Mouse (Mus musculus) common myeloid progenitor, adult 5-6 weeks (primary cell): Measurements from ENCODE around the gene Usp25. TPM values are rescaled to one million over a fixed set of nuclear protein-coding genes. Genes with fewer than 3 reads are reported as not detected.

Experiments used
- ATAC-seq: replicated peaks from 2 replicates; pipeline ENCODE4 v1.8.0; 2016; ENCODE audit warnings: low read depth, mild to moderate bottlenecking, moderate TSS enrichment, inconsistent platforms; ENCODE audit not compliant: poor library complexity, severe bottlenecking
- total RNA-seq: library from RNA; stranded (forward); fragments of 200-1000, 187-1606 nt; gene quantifications from 2 replicates; pipeline ENCODE4 v1.2.3, GENCODE M21; 2017

Gene Usp25
- total RNA-seq, 1 experiment from 2014 or later: 97.4 TPM

DNA sequence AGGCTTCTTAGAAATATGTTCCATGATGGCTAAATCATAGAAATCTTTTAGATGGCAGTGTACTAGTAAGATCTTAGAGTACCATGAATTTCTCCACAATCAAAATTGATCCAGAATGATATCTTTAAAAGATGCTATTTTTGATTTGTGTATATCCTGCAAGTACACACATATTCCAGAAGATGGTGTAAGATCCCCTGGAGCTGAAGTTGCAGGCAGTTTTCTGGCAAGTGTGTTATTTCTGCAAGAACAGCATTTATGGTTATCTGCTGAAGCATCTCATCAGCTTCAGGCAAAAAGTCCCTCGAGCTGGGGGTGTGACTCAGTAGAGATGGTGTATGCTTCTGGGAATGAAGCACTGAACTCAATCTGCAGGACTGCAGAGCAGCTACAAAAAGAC, 112.4 kb downstream of the Usp25 start:
- ATAC-seq: no peak

DNA sequence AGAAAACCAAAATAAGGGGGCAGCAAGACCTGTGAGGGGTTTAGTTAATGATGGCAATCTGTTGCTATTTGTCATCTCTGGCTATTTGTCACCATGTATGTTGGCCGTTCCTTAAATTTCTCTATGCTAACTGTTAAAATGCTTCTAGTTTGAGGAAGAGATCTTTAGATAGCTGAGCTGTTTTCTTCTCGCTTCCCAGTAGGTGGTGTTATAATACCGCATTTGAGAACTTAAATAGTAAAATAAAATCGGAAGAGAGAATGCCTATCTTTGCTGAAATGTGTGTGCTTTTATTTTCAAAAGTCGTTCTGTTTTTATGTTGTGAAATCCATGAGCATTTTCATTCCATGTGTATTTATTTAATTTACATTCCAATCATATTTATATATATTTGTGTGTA, 115.2 kb downstream of the Usp25 start:
- ATAC-seq: peak; percentile 95

DNA sequence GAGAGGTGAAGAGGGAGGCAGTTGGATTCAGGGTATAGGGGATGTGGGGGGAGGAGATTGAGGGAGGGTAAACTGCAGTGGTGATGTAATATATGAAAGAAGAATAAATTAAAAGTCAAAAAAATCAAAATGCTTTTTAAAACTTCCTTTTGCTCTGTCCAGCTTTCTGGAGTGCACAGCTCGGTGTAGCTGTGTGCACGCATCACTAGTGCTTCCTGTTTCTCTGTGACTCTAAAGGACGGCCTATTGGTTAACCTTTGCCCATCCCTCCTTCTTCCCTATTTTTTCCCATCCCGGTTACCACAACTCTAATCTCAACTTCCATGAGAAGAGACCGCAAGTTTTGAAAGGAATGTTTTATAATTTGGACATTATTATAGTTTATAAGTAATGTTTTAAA, 119.5 kb downstream of the Usp25 start:
- ATAC-seq: no peak

DNA sequence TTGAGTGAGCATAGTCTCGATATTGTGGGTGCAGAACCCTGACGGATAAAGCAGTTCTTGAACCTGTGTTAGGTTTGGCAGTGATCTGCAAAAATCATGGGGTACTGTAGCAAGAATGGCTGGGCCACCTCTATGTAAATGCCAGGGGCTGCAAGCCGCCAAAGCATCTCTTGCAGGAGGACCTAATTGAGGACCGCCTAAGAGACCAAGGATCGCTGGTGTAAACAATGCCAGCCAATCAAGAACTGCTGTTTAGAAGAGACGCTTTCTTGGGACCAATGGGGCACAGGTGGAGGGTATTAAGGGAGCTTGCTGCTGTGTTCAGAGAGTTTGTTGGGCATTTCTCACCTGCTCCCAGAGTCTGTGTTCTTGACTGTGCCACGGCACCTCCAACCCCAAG, 127.1 kb downstream of the Usp25 start:
- no peak for ATAC-seq

DNA sequence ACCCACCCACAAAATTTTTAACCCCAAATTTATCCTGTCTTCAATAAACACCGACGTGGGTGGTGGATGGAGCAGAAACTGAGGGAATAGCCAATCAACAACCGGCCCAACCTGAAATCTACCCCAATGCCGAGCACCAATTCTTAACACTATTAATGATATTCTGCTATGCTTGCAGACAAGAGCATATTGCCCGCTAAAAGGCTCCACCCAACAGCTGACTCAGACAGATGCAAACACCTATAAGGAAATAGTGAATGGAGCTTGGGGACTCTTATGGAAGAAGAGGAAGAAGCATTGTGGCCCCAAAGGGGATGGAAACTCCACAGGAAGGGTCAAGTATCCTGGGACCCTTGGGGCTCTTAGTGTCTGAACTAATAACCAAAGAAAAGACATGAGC, 133.3 kb downstream of the Usp25 start:
- no peak for ATAC-seq

DNA sequence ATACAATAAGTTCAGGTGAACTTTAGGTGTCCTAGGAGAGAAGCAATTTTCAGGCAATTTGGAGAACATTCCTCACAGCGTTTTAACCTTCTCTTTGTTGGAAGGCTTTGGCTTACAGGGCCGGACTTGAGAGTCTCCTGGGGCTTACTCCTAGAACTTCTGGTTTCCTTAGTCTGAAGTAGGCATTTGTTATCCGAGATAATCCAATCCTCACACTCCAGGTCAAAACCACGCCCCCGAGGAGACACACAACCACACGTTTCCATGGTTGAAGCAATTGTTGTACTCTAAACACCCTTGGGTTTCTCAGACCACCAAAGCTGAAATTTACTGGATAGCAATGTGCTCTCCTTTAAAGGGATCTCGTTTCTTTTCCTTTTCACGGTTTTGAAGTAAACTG, 136.8 kb downstream of the Usp25 start:
- ATAC-seq: no peak

DNA sequence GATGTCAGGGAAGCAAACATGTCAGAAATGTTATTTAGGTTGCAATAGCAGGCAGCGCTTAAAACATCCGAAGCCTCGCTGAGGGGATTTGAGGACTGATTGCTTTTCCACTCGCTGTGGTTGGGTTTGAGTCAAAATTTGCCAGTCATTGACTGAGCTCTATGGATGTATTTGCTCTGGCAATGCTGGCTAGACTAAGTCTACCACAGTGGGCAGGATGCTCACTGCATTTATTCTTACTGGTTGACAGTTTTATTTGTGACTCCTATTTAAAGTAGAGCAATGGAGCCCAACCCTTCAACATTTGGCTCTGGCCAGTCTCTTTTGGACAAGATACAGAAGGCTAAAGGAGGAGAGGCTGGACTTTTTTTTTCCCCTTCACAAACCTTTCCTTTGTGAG, 137.4 kb downstream of the Usp25 start:
- ATAC-seq: no peak

DNA sequence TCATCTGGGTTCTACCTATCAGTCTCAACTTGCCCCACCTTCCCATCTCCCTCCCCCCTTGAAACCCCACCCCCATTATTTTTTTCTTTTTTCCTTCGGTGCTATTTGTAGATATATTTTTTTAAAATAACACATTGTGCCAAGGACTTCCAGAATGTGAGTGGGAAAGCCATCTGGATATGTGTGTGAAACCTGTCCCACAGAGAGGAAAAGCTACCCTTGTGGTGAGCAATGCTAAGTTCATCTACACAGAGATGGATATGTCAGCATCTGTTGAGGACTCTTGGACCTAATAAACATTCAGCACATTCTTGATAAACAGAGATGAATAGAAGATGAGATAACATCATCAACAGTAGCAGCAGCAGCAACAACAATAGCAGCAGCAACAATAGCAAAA, 138.8 kb downstream of the Usp25 start:
- no peak for ATAC-seq

DNA sequence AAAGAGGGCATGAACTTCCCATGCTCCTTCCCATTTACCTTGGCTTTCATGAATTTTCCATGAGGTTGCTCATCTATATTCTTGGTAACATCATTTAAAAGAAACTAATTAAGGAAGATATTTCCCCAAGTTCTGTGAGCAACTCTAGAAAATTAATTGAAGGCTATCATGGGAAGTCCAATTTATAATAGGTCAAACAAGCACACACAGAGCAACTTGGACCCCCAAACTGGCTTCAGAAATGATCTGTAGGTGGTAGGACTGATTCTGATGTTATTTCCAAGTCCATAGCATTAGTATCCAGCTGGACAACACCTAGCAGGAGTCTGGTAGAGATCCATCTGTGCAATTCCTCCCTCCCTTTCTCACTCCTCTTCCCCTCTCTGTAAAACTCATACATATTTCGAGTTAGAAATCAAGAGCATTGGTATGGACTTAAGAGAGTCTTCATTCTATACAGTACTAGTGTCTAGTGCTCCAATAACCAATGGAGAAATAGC, 139.8 kb downstream of the Usp25 start:
- no peak for ATAC-seq

DNA sequence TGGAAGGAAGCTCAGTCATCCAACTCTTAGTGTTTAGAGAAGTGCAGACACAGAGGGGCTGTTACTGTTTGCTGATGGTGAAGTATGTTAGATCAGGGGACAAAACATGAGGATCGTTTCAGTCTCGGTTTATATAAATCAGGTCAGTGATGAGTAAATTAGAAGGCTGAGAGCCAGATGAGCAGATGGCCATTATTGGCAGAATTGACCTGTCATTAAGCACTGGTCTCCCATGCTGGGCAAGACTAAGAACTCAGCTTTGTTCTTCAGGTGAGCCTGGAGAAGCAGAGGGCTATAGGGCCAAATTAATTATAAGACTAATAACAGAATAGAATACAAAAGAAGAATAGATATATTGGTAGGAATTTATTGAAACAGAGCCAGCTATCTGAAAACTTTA, 140.3 kb downstream of the Usp25 start:
- no peak for ATAC-seq

DNA sequence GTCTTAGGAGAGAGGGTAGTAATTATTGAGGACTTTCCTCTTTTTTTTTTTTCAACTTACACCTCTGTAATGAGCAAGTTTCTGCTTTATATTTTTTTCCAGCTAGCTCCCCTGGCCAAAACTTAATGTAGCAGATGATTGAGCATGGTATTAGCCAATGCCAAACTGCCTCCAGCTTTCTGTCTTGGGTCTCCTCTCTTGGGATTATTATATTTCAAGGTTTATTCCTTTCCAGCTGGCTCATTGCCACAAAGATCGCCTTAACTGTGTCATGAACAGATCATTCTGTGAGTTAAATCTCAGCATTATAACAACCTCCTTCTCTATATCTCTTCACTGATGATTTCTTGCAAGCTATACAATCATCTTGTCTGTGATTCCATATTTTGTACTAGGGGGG, 141.3 kb downstream of the Usp25 start:
- no peak for ATAC-seq
